Mouse (Mus musculus): ENCODE data around the gene Gnb1l. TPM values are rescaled to one million over a fixed set of nuclear protein-coding genes. Genes with fewer than 3 reads are reported as not detected.

Gnb1l gene
- polyA plus RNA-seq (2012; fragmentation: generic; extraction: Trizol), result 13.3 TPM
- long read RNA-seq, experiment 1, partial matches to known transcripts, result 0 of 28 reads
- long read RNA-seq, experiment 1, other reads (novel, unspliced or antisense), result 22 of 28 reads
- long read RNA-seq, experiment 2, transcript Gnb1l-202 (8 exons, 3,549 nt), result major isoform, 16 of 30 reads
- long read RNA-seq, experiment 2, partial matches to known transcripts, result 0 of 30 reads
- long read RNA-seq, experiment 2, other reads (novel, unspliced or antisense), result 11 of 30 reads

DNA sequence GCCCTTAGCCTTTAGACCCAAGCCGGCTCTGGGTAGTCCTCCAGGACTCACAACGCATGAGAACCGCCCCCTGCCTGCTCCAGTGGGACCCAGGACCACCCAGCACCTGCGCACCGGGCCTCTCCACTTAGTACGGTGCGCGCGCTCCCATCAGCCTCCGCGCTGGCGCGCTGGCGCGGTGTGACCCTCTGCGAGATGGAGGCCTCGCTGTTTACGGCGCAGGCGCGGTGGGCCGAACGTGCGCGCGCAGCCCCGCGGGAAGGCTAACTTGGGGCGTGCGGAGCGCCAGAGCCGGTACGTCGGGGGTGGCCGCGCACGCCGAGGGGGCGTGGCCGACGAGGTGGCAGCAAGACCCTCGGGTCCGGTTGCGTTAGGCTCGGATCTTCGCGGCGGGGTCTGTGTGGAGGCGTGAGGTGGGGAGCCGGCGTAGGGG lies at the start of gene Gnb1l, which contains the start of gene Rtl10:
Gnb1l (plus strand) TSS at position 156 of the 433 bp plus-strand sequence.
Rtl10 (plus strand) TSS at position 344 of the 433 bp plus-strand sequence.
- Histone ChIP-seq H3K79me2 (ENCODE audit: control insufficient read depth, insufficient read depth) (peaks cover 36% of the 10 kb centered on the region), H3ac (ENCODE audit: control insufficient read depth, insufficient read length, low read depth) (peak within 1 kb of the TSS; percentile 92), H3K79me3 (ENCODE audit: low read depth) (peaks cover 15% of the 10 kb centered on the region), H3K4me3 (ENCODE audit: insufficient read depth, poor library complexity, severe bottlenecking) (peak within 1 kb of the TSS; percentile 77), H3K27me3 (ENCODE audit: control insufficient read depth, insufficient read depth, insufficient read length) (no peaks in the 10 kb centered on the region), H3K36me3 (ENCODE audit: control insufficient read depth, insufficient read depth) (peaks cover 32% of the 10 kb centered on the region)
- no peak for TF ChIP-seq FOSL1 (IDR thresholded peaks at IDR 0.05; ENCODE audit: insufficient read depth, low read length, poor library complexity, severe bottlenecking)
- TF ChIP-seq MAX (IDR thresholded peaks at IDR 0.05), result peak; percentile 84

- TF ChIP-seq USF1 (IDR thresholded peaks at IDR 0.05; ENCODE audit: low read depth) (no peak), MYOD1 (IDR thresholded peaks at IDR 0.05; ENCODE audit: control insufficient read depth, insufficient read length, low read depth) (no peak), CEBPB (IDR thresholded peaks at IDR 0.05; ENCODE audit: low read depth) (no peak)
- H3K79me2 ChIP-seq (ENCODE audit: control insufficient read depth, insufficient read depth), result no peaks in the 10 kb centered on the region
- no peaks in the 10 kb centered on the region for H3K79me3 ChIP-seq (ENCODE audit: low read depth)
- peaks cover 5% of the 10 kb centered on the region for H3K36me3 ChIP-seq (ENCODE audit: control insufficient read depth, insufficient read depth)
- H3K4me3 ChIP-seq (ENCODE audit: insufficient read depth, poor library complexity, severe bottlenecking), result no peak overlapping the region
- H3ac ChIP-seq (ENCODE audit: control insufficient read depth, insufficient read length, low read depth), result no peak overlapping the region
- H3K27me3 ChIP-seq (ENCODE audit: control insufficient read depth, insufficient read depth, insufficient read length), result no peaks in the 10 kb centered on the region
Measured at GRCm38 (mm10) chr16:18449005-18449404, 49.5 kb upstream of the Gnb1l start.

DNA sequence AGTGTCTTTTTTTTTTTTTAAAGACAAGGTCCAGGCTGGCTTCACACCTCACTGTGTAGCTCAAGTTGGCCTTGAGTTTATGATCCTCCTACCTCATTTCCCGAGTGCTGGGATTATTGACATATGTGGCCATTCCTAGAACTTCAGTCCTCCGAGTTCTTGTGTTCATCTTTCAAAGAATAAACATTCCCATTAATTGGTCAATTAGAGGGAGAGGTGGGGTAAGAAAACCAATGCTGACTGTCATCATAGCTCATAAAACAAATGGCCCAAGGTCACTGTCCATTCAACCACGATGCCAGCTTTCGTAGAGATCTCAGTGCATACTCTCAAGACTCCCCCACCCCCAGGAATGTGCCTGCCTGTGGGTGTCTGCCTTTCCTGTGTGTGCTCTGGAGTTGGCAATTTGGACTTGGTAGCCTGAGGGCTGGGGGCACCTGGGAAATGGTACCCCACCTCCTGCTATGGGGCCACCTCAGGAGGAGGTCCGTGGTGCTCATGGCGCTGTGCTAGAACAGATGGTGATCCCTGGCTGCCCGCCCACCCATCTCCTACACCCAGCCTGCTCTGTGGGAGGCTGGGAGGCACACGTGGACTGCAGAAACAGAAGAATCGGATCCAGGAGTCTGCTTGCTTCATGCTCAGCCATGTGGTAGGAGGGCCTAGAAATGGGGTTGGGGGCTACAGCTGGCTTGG lies 46.9 kb upstream of the Gnb1l start:
- H3ac ChIP-seq (ENCODE audit: control insufficient read depth, insufficient read length, low read depth), result no peak overlapping the region
- TF ChIP-seq MYOG (IDR thresholded peaks at IDR 0.05; ENCODE audit: control insufficient read depth, extremely low read depth, insufficient read length), result no peak
- no peak for TF ChIP-seq CTCF (IDR thresholded peaks at IDR 0.05; ENCODE audit: control insufficient read depth, insufficient read depth, insufficient read length)
- no peak for TF ChIP-seq MAX (IDR thresholded peaks at IDR 0.05)
- no peak for TF ChIP-seq FOSL1 (IDR thresholded peaks at IDR 0.05; ENCODE audit: insufficient read depth, low read length, poor library complexity, severe bottlenecking)
- TF ChIP-seq MYOD1 (IDR thresholded peaks at IDR 0.05; ENCODE audit: control insufficient read depth, insufficient read length, low read depth), result no peak
- no peak for TF ChIP-seq USF1 (IDR thresholded peaks at IDR 0.05; ENCODE audit: low read depth)
- no peak for TF ChIP-seq CEBPB (IDR thresholded peaks at IDR 0.05; ENCODE audit: low read depth)
- no peaks in the 10 kb centered on the region for H3K79me2 ChIP-seq (ENCODE audit: control insufficient read depth, insufficient read depth)

DNA sequence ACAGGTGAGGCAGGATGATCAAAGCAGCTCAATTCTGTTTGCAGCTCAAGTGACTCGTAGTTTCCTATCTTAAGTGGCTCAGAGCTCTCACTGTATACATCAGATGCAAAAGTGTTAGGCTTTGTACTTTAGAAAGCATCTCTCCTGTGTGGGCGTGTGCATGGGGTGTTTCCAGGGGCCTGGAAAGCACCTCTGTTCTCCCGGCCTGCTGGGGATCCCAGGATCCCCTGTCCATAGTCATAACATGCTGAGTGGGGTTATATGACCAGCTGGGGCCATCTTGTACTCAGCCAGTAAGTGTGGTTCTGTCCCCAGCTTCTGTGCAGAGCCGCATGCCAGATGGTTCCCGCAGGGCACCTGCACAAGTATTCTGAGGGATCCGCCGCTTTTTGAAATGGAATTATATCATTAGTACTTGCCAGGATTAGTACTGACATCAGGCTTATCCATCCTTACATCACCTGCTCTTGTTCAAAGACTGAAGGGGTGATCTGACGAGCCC lies 46.1 kb upstream of the Gnb1l start:
- TF ChIP-seq MYOD1 (IDR thresholded peaks at IDR 0.05; ENCODE audit: control insufficient read depth, insufficient read length, low read depth), result no peak
- TF ChIP-seq CTCF (IDR thresholded peaks at IDR 0.05; ENCODE audit: control insufficient read depth, insufficient read depth, insufficient read length), result no peak
- TF ChIP-seq FOSL1 (IDR thresholded peaks at IDR 0.05; ENCODE audit: insufficient read depth, low read length, poor library complexity, severe bottlenecking), result no peak
- no peak for TF ChIP-seq USF1 (IDR thresholded peaks at IDR 0.05; ENCODE audit: low read depth)
- TF ChIP-seq MAX (IDR thresholded peaks at IDR 0.05), result no peak
- no peak for TF ChIP-seq CEBPB (IDR thresholded peaks at IDR 0.05; ENCODE audit: low read depth)
- TF ChIP-seq MYOG (IDR thresholded peaks at IDR 0.05; ENCODE audit: control insufficient read depth, extremely low read depth, insufficient read length), result no peak
- H3K36me3 ChIP-seq (ENCODE audit: control insufficient read depth, insufficient read depth), result peaks cover 4% of the 10 kb centered on the region

More for the DNA sequence above, 46.9 kb upstream of the Gnb1l start:
- Histone ChIP-seq H3K4me3 (ENCODE audit: insufficient read depth, poor library complexity, severe bottlenecking) (peak overlapping the region; percentile 11), H3K27me3 (ENCODE audit: control insufficient read depth, insufficient read depth, insufficient read length) (no peaks in the 10 kb centered on the region), H3K79me3 (ENCODE audit: low read depth) (no peaks in the 10 kb centered on the region), H3K36me3 (ENCODE audit: control insufficient read depth, insufficient read depth) (peaks cover 4% of the 10 kb centered on the region)

DNA sequence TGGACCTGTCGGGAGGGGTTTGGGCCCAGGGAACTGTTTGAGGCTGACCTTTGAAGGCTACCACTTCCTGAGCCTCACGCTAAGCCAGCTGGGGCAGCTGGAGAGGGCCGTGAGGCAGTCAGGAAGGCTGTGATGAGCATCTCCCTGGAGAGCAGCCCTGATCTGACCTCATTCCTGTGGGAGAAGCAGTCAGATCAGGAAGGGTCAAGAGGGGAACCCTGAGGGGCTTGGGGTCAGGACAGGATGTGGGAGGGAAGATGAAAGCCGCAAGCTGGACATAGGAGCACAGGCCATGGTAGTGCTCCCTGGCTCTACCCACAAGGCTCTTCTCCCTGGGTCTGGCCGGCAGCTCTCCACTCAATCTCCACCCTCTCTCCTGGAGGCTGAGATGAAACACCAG lies 44.7 kb upstream of the Gnb1l start:
- Histone ChIP-seq H3K36me3 (ENCODE audit: control insufficient read depth, insufficient read depth) (peaks cover 4% of the 10 kb centered on the region), H3K4me3 (ENCODE audit: insufficient read depth, poor library complexity, severe bottlenecking) (no peak overlapping the region), H3K27me3 (ENCODE audit: control insufficient read depth, insufficient read depth, insufficient read length) (no peaks in the 10 kb centered on the region), H3ac (ENCODE audit: control insufficient read depth, insufficient read length, low read depth) (no peak overlapping the region), H3K79me2 (ENCODE audit: control insufficient read depth, insufficient read depth) (no peaks in the 10 kb centered on the region), H3K79me3 (ENCODE audit: low read depth) (no peaks in the 10 kb centered on the region)
- TF ChIP-seq USF1 (IDR thresholded peaks at IDR 0.05; ENCODE audit: low read depth) (no peak), MYOD1 (IDR thresholded peaks at IDR 0.05; ENCODE audit: control insufficient read depth, insufficient read length, low read depth) (no peak), CTCF (IDR thresholded peaks at IDR 0.05; ENCODE audit: control insufficient read depth, insufficient read depth, insufficient read length) (no peak), CEBPB (IDR thresholded peaks at IDR 0.05; ENCODE audit: low read depth) (no peak), MYOG (IDR thresholded peaks at IDR 0.05; ENCODE audit: control insufficient read depth, extremely low read depth, insufficient read length) (no peak), MAX (IDR thresholded peaks at IDR 0.05) (no peak), FOSL1 (IDR thresholded peaks at IDR 0.05; ENCODE audit: insufficient read depth, low read length, poor library complexity, severe bottlenecking) (no peak)

More for the DNA sequence above, 46.1 kb upstream of the Gnb1l start:
- no peaks in the 10 kb centered on the region for H3K79me2 ChIP-seq (ENCODE audit: control insufficient read depth, insufficient read depth)
- H3K79me3 ChIP-seq (ENCODE audit: low read depth), result no peaks in the 10 kb centered on the region
- no peaks in the 10 kb centered on the region for H3K27me3 ChIP-seq (ENCODE audit: control insufficient read depth, insufficient read depth, insufficient read length)
- no peak overlapping the region for H3K4me3 ChIP-seq (ENCODE audit: insufficient read depth, poor library complexity, severe bottlenecking)
- H3ac ChIP-seq (ENCODE audit: control insufficient read depth, insufficient read length, low read depth), result no peak overlapping the region
